Mouse (Mus musculus): ENCODE measurements around the gene Cblb.

The Cblb gene

GRCm38 (mm10) chr16:52051106-52051505, 20.1 kb downstream of the Cblb start:
- no peak for DNase-seq (ENCODE audit: low read depth, low spot score)
- peaks cover 13% of the 10 kb centered on the region for H3K36me3 ChIP-seq (ENCODE audit: control insufficient read depth, insufficient read depth, low read length, poor library complexity, severe bottlenecking)
- H3K27me3 ChIP-seq (ENCODE audit: control insufficient read depth, insufficient read depth, low read length, poor library complexity, severe bottlenecking), result no peaks in the 10 kb centered on the region

- Histone ChIP-seq H3K36me3 (ENCODE audit: control insufficient read depth, insufficient read depth, low read length, poor library complexity, severe bottlenecking) (peaks cover 14% of the 10 kb centered on the region; the same call in 1 of the 2 replicates), H3K27me3 (ENCODE audit: control insufficient read depth, insufficient read depth, low read length, poor library complexity, severe bottlenecking) (no peaks in the 10 kb centered on the region)
- no peak for DNase-seq (ENCODE audit: low read depth, low spot score)
Measured at GRCm38 (mm10) chr16:52052734-52053133, 21.7 kb downstream of the Cblb start.

GRCm38 (mm10) chr16:52055236-52055635, 24.2 kb downstream of the Cblb start:
- Histone ChIP-seq H3K27me3 (ENCODE audit: control insufficient read depth, insufficient read depth, low read length, poor library complexity, severe bottlenecking) (no peaks in the 10 kb centered on the region), H3K36me3 (ENCODE audit: control insufficient read depth, insufficient read depth, low read length, poor library complexity, severe bottlenecking) (peaks cover 3% of the 10 kb centered on the region; the same call in 1 of the 2 replicates)
- no peak for DNase-seq (ENCODE audit: low read depth, low spot score)

- Histone ChIP-seq H3K27me3 (ENCODE audit: control insufficient read depth, insufficient read depth, low read length, poor library complexity, severe bottlenecking) (no peaks in the 10 kb centered on the region), H3K36me3 (ENCODE audit: control insufficient read depth, insufficient read depth, low read length, poor library complexity, severe bottlenecking) (peaks cover 3% of the 10 kb centered on the region; the same call in 1 of the 2 replicates)
- peak; percentile 45 for DNase-seq (ENCODE audit: low read depth, low spot score)
Measured at GRCm38 (mm10) chr16:52056164-52056563, 25.1 kb downstream of the Cblb start.

- Histone ChIP-seq H3K36me3 (ENCODE audit: control insufficient read depth, insufficient read depth, low read length, poor library complexity, severe bottlenecking) (peaks cover 3% of the 10 kb centered on the region; the same call in 1 of the 2 replicates), H3K27me3 (ENCODE audit: control insufficient read depth, insufficient read depth, low read length, poor library complexity, severe bottlenecking) (no peaks in the 10 kb centered on the region)
- no peak for DNase-seq (ENCODE audit: low read depth, low spot score)
Measured at GRCm38 (mm10) chr16:52057335-52057734, 26.3 kb downstream of the Cblb start.

GRCm38 (mm10) chr16:52059535-52059934, 28.5 kb downstream of the Cblb start:
- DNase-seq (ENCODE audit: low read depth, low spot score), result no peak
- Histone ChIP-seq H3K27me3 (ENCODE audit: control insufficient read depth, insufficient read depth, low read length, poor library complexity, severe bottlenecking) (no peaks in the 10 kb centered on the region), H3K36me3 (ENCODE audit: control insufficient read depth, insufficient read depth, low read length, poor library complexity, severe bottlenecking) (peaks cover 1% of the 10 kb centered on the region; the same call in 1 of the 2 replicates)

- peak; percentile 96 for DNase-seq (ENCODE audit: low read depth, low spot score)
- no peaks in the 10 kb centered on the region for H3K27me3 ChIP-seq (ENCODE audit: control insufficient read depth, insufficient read depth, low read length, poor library complexity, severe bottlenecking)
- H3K36me3 ChIP-seq (ENCODE audit: control insufficient read depth, insufficient read depth, low read length, poor library complexity, severe bottlenecking), result peaks cover 1% of the 10 kb centered on the region; the same call in 1 of the 2 replicates
Measured at GRCm38 (mm10) chr16:52060100-52060719, 29.2 kb downstream of the Cblb start.

GRCm38 (mm10) chr16:52061015-52061481, 30.0 kb downstream of the Cblb start:
- DNase-seq (ENCODE audit: low read depth, low spot score), result peak; percentile 81
- peaks cover 1% of the 10 kb centered on the region; the same call in 1 of the 2 replicates for H3K36me3 ChIP-seq (ENCODE audit: control insufficient read depth, insufficient read depth, low read length, poor library complexity, severe bottlenecking)
- no peaks in the 10 kb centered on the region for H3K27me3 ChIP-seq (ENCODE audit: control insufficient read depth, insufficient read depth, low read length, poor library complexity, severe bottlenecking)

GRCm38 (mm10) chr16:52064309-52065105, 33.5 kb downstream of the Cblb start:
- DNase-seq (ENCODE audit: low read depth, low spot score), result no peak
- Histone ChIP-seq H3K36me3 (ENCODE audit: control insufficient read depth, insufficient read depth, low read length, poor library complexity, severe bottlenecking) (0 out of 2 replicates have a peak, but pooled peaks cover 2% of the 10 kb centered on the region), H3K27me3 (ENCODE audit: control insufficient read depth, insufficient read depth, low read length, poor library complexity, severe bottlenecking) (no peaks in the 10 kb centered on the region)

- H3K27me3 ChIP-seq (ENCODE audit: control insufficient read depth, insufficient read depth, low read length, poor library complexity, severe bottlenecking), result no peaks in the 10 kb centered on the region
Measured at GRCm38 (mm10) chr16:52067632-52068516, 36.8 kb downstream of the Cblb start.

GRCm38 (mm10) chr16:52068517-52068874, 37.5 kb downstream of the Cblb start:
- Histone ChIP-seq H3K36me3 (ENCODE audit: control insufficient read depth, insufficient read depth, low read length, poor library complexity, severe bottlenecking) (0 out of 2 replicates have a peak, but pooled peaks cover 4% of the 10 kb centered on the region), H3K27me3 (ENCODE audit: control insufficient read depth, insufficient read depth, low read length, poor library complexity, severe bottlenecking) (no peaks in the 10 kb centered on the region)
- DNase-seq (ENCODE audit: low read depth, low spot score), result no peak

More at GRCm38 (mm10) chr16:52067632-52068516, 36.8 kb downstream of the Cblb start:
- DNase-seq (ENCODE audit: low read depth, low spot score), result no peak
- 0 out of 2 replicates have a peak, but pooled peaks cover 4% of the 10 kb centered on the region for H3K36me3 ChIP-seq (ENCODE audit: control insufficient read depth, insufficient read depth, low read length, poor library complexity, severe bottlenecking)

GRCm38 (mm10) chr16:52069648-52070047, 38.6 kb downstream of the Cblb start:
- no peak for DNase-seq (ENCODE audit: low read depth, low spot score)
- Histone ChIP-seq H3K36me3 (ENCODE audit: control insufficient read depth, insufficient read depth, low read length, poor library complexity, severe bottlenecking) (0 out of 2 replicates have a peak, but pooled peaks cover 4% of the 10 kb centered on the region), H3K27me3 (ENCODE audit: control insufficient read depth, insufficient read depth, low read length, poor library complexity, severe bottlenecking) (no peaks in the 10 kb centered on the region)

- no peak for DNase-seq (ENCODE audit: low read depth, low spot score)
- H3K36me3 ChIP-seq (ENCODE audit: control insufficient read depth, insufficient read depth, low read length, poor library complexity, severe bottlenecking), result 0 out of 2 replicates have a peak, but pooled peaks cover 4% of the 10 kb centered on the region
- no peaks in the 10 kb centered on the region for H3K27me3 ChIP-seq (ENCODE audit: control insufficient read depth, insufficient read depth, low read length, poor library complexity, severe bottlenecking)
Measured at GRCm38 (mm10) chr16:52070128-52070527, 39.1 kb downstream of the Cblb start.

GRCm38 (mm10) chr16:52071290-52071689, 40.3 kb downstream of the Cblb start:
- no peak for DNase-seq (ENCODE audit: low read depth, low spot score)
- Histone ChIP-seq H3K27me3 (ENCODE audit: control insufficient read depth, insufficient read depth, low read length, poor library complexity, severe bottlenecking) (no peaks in the 10 kb centered on the region), H3K36me3 (ENCODE audit: control insufficient read depth, insufficient read depth, low read length, poor library complexity, severe bottlenecking) (0 out of 2 replicates have a peak, but pooled peaks cover 4% of the 10 kb centered on the region)

All from splenic B cell, adult 2 months (primary cell).